Mouse (Mus musculus): ENCODE results near the gene Olfr1392. TPM values are rescaled to one million over a fixed set of nuclear protein-coding genes. Genes with fewer than 3 reads are reported as not detected.
"Not testable (repeated sequence)": the region's sequence is repeated elsewhere in the genome, so short reads cannot be mapped to it uniquely, and the experiment has no call there.

The Olfr1392 gene
- under 1 TPM in 1 of 2 experiments, not detected in 1; 0.10 TPM for total RNA-seq (2021)
- long read RNA-seq, experiment 1, result 0 reads
- long read RNA-seq, experiment 2, result 0 reads

- not testable (repeated sequence) for DNase-seq (ENCODE audit: low spot score in 2 of 2)
Observed at GRCm38 (mm10) chr11:49284982-49285381, at the start of gene Olfr1392. TSS of gene Olfr1392 (plus strand) at chr11:49285282.

GRCm38 (mm10) chr11:49235459-49236207 lies 49.4 kb upstream of the Olfr1392 start:
- DNase-seq (ENCODE audit: low spot score in 2 of 2), result no peak

DNA sequence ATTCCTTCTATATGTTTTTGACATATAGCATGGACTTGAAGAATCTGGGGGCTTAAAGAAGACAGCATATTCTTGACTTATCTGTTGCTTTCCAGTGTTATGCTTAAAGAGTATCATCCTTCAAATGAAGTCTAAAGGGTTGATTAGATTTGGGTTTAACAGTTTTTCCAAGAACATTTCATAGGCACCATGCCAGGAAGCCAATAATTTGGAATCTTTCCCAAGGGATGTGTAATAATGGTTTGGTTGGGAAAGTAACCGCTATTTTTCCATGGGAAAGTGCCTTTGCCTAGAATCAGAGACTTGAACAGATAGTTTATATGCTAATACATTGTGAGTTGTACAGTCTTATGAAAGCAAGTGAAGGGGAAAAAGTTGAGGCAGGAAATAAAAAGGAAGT lies 48.2 kb upstream of the Olfr1392 start:
- no peak for DNase-seq (ENCODE audit: low spot score in 2 of 2)

GRCm38 (mm10) chr11:49237532-49237931 lies 47.5 kb upstream of the Olfr1392 start:
- no peak for DNase-seq (ENCODE audit: low spot score in 2 of 2)

GRCm38 (mm10) chr11:49240310-49240709 lies 44.8 kb upstream of the Olfr1392 start:
- no peak for DNase-seq (ENCODE audit: low spot score in 2 of 2)

GRCm38 (mm10) chr11:49240874-49241273 lies 44.2 kb upstream of the Olfr1392 start:
- no peak for DNase-seq (ENCODE audit: low spot score in 2 of 2)

DNA sequence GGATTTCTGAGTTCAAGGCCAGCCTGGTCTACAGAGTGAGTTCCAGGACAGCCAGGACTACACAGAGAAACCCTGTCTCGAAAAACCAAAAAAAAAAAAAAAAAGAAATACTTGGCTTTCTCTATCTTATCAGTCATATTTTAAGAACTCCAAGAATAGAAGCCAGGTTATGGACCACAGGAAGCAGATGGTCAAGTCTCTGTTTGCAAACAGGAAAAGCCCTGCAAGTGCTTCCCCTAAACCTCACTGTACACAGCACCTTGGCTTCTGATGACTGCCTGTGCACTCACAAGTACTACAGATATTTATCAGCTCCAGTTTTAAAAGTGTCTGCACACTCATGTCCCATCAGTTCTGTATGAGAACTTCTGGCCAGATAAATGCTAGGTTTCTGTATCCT lies 43.6 kb upstream of the Olfr1392 start:
- DNase-seq (ENCODE audit: low spot score in 2 of 2), result no peak

DNA sequence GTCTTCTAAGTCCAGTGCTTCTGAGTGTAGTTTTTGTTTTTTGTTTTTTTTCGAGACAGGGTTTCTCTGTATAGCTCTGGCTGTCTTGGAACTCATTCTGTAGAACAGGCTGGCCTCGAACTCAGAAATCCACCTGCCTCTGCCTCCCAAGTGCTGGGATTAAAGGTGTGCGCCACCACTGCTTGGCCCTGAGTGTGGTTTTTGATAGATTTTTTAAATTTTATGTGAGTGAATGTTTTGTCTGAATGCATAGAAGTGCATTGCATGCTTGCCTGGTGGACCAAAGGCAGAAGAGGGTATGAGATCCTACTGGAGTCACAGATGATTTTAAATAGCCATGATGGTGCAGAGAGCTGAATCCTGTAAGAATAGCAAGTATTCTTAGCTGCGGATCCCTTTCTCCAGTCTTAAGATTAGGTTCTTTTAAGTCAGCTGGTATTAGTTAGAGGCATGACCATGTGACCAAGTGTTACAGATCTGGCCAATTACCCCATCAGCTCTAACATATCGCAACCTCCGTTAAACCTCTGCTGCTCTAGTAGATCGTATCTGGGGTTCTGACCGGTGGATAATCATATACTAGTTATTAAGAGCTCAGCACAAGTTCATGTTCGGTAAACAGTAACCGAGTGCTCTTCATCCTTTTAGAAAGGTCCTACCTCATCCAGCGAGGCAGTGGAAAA lies 42.0 kb upstream of the Olfr1392 start:
- no peak for DNase-seq (ENCODE audit: low spot score in 2 of 2)

DNA sequence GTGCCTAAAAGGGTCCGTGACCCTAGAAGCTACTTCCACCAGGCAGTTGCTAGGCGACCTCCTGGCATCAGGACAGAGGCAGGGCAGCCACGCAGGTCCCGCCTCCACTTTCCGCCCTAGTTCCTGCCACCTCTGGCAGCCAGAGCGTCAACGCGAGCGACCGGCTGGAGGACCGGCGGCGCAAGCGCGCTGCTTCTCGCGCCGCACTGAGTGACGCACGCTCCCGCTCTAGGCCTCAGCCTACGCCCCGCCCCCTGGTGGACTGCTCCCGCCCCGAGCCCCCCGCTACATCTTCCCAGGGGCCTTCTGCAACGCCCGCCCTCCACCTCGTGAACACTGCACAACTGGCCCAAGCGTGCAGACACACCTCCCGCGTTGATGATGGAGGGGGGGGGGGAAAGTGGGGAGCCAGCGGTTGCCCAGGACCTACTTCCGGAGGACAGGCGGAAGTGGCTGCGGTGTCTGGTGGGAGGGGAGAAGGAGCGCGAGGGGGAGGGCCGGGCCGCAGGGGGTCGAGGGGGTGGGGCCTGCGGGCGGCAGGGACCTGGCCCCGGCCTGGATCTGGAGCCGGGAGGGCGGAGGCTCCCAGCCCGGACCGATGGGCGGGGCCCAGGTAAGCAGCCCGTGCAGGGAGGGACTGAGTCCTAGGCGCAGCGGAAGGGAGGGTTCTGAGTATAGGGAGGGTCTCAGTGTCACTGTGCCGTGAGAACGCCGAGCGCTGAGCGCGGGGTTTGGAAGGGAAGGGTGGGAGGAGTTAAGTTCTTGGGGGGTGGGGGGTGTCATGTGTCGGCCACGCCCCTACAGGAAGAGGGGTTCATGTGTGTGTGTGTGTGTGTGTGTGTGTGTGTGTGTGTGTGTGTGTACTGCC lies 41.1 kb upstream of the Olfr1392 start, which contains the start of gene Mgat1:
Mgat1 (plus strand) TSS at position 465 of the 868 bp plus-strand sequence.
- DNase-seq (ENCODE audit: low spot score in 2 of 2), result peak; percentile 85 to 89

GRCm38 (mm10) chr11:49244595-49244930 lies 40.5 kb upstream of the Olfr1392 start:
- DNase-seq (ENCODE audit: low spot score in 2 of 2), result no peak

DNA sequence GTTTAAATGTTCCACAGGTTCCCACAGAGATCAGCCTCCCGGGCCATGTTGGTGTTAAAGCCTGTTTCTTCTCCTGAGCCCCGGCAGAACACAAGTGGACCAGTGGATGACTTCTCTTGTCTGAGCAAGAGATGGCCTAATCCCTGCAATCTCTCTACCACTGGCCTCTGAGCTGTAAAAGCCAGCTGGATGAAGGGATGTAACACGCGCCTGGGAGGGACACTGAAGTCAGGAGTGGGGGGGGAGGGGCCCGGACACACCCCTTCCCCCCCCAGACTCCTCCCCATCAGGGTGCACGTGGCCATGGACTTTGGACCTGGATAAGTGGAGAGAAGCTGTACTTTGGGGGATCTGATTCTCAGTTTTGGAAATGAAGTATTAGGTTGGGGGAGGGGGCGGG lies 39.9 kb upstream of the Olfr1392 start:
- DNase-seq (ENCODE audit: low spot score in 2 of 2), result peak in 1 of 2 experiments; percentile 38

GRCm38 (mm10) chr11:49245634-49246415 lies 39.3 kb upstream of the Olfr1392 start:
- DNase-seq (ENCODE audit: low spot score in 2 of 2), result no peak

- no peak for DNase-seq (ENCODE audit: low spot score in 2 of 2)
Observed at GRCm38 (mm10) chr11:49246523-49246922, 38.6 kb upstream of the Olfr1392 start.

- no peak for DNase-seq (ENCODE audit: low spot score in 2 of 2)
Observed at GRCm38 (mm10) chr11:49247255-49247654, 37.8 kb upstream of the Olfr1392 start.

GRCm38 (mm10) chr11:49248226-49248973 lies 36.7 kb upstream of the Olfr1392 start:
- DNase-seq (ENCODE audit: low spot score in 2 of 2), result peak in 1 of 2 experiments; percentile 45

- DNase-seq (ENCODE audit: low spot score in 2 of 2), result no peak
Observed at GRCm38 (mm10) chr11:49248974-49249700, 35.9 kb upstream of the Olfr1392 start.

GRCm38 (mm10) chr11:49249811-49250421 lies 35.2 kb upstream of the Olfr1392 start:
- no peak for DNase-seq (ENCODE audit: low spot score in 2 of 2)
